Mouse (Mus musculus) cerebellum, adult 11 months (tissue): ENCODE data around the gene Psmd14.

Source experiments
- DNase-seq: peaks from one replicate; pipeline ENCODE4 v3.0.0; 2022

Psmd14 gene

GRCm38 (mm10) chr2:61814548-61815473 is 103.3 kb downstream of the Psmd14 start:
- DNase-seq, result no peak

- peak; percentile 23 for DNase-seq
Observed at GRCm38 (mm10) chr2:61815583-61816313, 104.3 kb downstream of the Psmd14 start.

- DNase-seq, result no peak
Observed at GRCm38 (mm10) chr2:61818197-61818596, 106.7 kb downstream of the Psmd14 start.

GRCm38 (mm10) chr2:61820203-61820602 is 108.7 kb downstream of the Psmd14 start:
- no peak for DNase-seq

GRCm38 (mm10) chr2:61823426-61824140 is 112.1 kb downstream of the Psmd14 start:
- DNase-seq, result no peak

GRCm38 (mm10) chr2:61837243-61837806 is 125.8 kb downstream of the Psmd14 start:
- no peak for DNase-seq
